Mouse (Mus musculus) olfactory bulb, adult 2 months (tissue): ENCODE measurements around the gene Hddc3. TPM values are rescaled to one million over a fixed set of nuclear protein-coding genes. Genes with fewer than 3 reads are reported as not detected.

Experiments used
- H3K27ac ChIP-seq: fragments of 200-500 bp; 2 replicates; pipeline ENCODE4 v1.5.1; 2012; ENCODE audit warnings: low read depth, low read length; ENCODE audit not compliant: insufficient read depth
- H3K4me1 ChIP-seq: fragments of 200-500 bp; 2 replicates; pipeline ENCODE4 v1.6.1; 2012; ENCODE audit warnings: low read length; ENCODE audit not compliant: control insufficient read depth, insufficient read depth
- H3K4me3 ChIP-seq: fragments of 200-500 bp; 2 replicates; pipeline ENCODE4 v1.5.1; 2012; ENCODE audit warnings: mild to moderate bottlenecking, low read depth, low read length, moderate library complexity; ENCODE audit not compliant: insufficient read depth
- CTCF ChIP-seq: fragments of 200-500 bp; IDR thresholded peaks from 2 replicates; pipeline ENCODE4 v1.5.1; 2012; ENCODE audit warnings: low read depth, mild to moderate bottlenecking, low read length, moderate library complexity; ENCODE audit not compliant: insufficient read depth
- POLR2A ChIP-seq: fragments of 200-500 bp; IDR thresholded peaks from 2 replicates; pipeline ENCODE4 v1.6.1; 2012; ENCODE audit warnings: mild to moderate bottlenecking, low read depth, low read length, moderate library complexity; ENCODE audit not compliant: insufficient read depth
- WGBS: fragments of 180-500 bp; shearing (Covaris S2); methylation state at CpG from one replicate; pipeline ENCODE4 v1.1.7; 2018; 5-methylcytosine and 5-hydroxymethylcytosine counted together
- polyA plus RNA-seq: library from polyadenylated mRNA; stranded (reverse); fragments of >200 nt; gene quantifications from 2 replicates; pipeline ENCODE4 v1.2.4, GENCODE M21; 2012; ENCODE audit warnings: low replicate concordance; ENCODE audit not compliant: missing spikeins, insufficient read depth, insufficient read length

Hddc3 gene
- polyA plus RNA-seq: not detected in 2 replicates

- H3K4me1 ChIP-seq: peaks cover 23% of the 10 kb centered on the region
- H3K27ac ChIP-seq: peak within 1 kb of the TSS; percentile 74
- WGBS: 1% methylated on average over 25 of the region's 25 CpGs
- TF ChIP-seq POLR2A (peak; percentile 84), CTCF (peak; percentile 84)
- H3K4me3 ChIP-seq: peak within 1 kb of the TSS; percentile 58
These were observed at the start of gene Hddc3 for GRCm38 (mm10) chr7:80342858-80343257. Gene Hddc3 (plus strand): TSS chr7:80343104.

GRCm38 (mm10) chr7:80294062-80294763, 48.7 kb upstream of the Hddc3 start, which contains the start of gene Prc1:
Gene Prc1 (plus strand): TSS chr7:80294450.
- TF ChIP-seq CTCF (no peak), POLR2A (no peak)
- Histone ChIP-seq H3K27ac (no peak within 1 kb of the TSS), H3K4me1 (0 out of 2 replicates have a peak, but pooled peaks cover 5% of the 10 kb centered on the region), H3K4me3 (peak within 1 kb of the TSS; percentile 65)
- under 1% methylated on average over 52 of the region's 52 CpGs for WGBS

- TF ChIP-seq POLR2A (no peak), CTCF (no peak)
- WGBS: 5% methylated on average over 37 of the region's 37 CpGs
- Histone ChIP-seq H3K4me1 (0 out of 2 replicates have a peak, but pooled peaks cover 8% of the 10 kb centered on the region), H3K27ac (no peak overlapping the region), H3K4me3 (peak overlapping the region; percentile 65)
These were observed 47.9 kb upstream of the Hddc3 start for GRCm38 (mm10) chr7:80294764-80295648.

- TF ChIP-seq POLR2A: no peak
- no peak for TF ChIP-seq CTCF
- 96% methylated on average over 6 of the region's 6 CpGs for WGBS
- Histone ChIP-seq H3K27ac (no peak overlapping the region), H3K4me3 (no peak overlapping the region), H3K4me1 (0 out of 2 replicates have a peak, but pooled peaks cover 8% of the 10 kb centered on the region)
These were observed 46.4 kb upstream of the Hddc3 start for GRCm38 (mm10) chr7:80296462-80296861.

- WGBS: 69% methylated on average over 3 of the region's 3 CpGs
- Histone ChIP-seq H3K4me1 (0 out of 2 replicates have a peak, but pooled peaks cover 8% of the 10 kb centered on the region), H3K4me3 (no peak overlapping the region), H3K27ac (no peak overlapping the region)
- TF ChIP-seq POLR2A (no peak), CTCF (no peak)
These were observed 45.9 kb upstream of the Hddc3 start for GRCm38 (mm10) chr7:80297041-80297440.

DNA sequence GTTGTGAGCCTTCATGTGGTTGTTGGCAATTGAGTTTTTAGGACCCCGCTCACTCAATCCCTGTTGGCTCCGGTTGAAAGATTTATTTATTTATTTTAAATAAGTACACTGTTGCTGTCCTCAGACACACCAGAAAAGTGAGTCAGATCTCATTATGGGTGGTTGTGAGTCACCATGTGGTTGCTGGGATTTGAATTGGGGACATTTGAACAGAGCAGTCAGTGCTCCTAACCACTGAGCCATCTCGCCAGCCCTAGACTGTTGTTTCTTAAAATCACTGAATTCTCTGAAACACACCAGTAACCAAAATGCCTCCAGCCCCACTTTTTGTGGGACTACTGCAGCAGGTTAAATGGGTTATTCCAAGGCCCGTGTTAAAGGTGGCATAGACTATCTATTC, 44.1 kb upstream of the Hddc3 start:
- TF ChIP-seq CTCF (no peak), POLR2A (no peak)
- H3K4me1 ChIP-seq: 0 out of 2 replicates have a peak, but pooled peaks cover 8% of the 10 kb centered on the region
- no peak overlapping the region for H3K4me3 ChIP-seq
- H3K27ac ChIP-seq: no peak overlapping the region
- WGBS: 65% methylated on average over 4 of the region's 4 CpGs

DNA sequence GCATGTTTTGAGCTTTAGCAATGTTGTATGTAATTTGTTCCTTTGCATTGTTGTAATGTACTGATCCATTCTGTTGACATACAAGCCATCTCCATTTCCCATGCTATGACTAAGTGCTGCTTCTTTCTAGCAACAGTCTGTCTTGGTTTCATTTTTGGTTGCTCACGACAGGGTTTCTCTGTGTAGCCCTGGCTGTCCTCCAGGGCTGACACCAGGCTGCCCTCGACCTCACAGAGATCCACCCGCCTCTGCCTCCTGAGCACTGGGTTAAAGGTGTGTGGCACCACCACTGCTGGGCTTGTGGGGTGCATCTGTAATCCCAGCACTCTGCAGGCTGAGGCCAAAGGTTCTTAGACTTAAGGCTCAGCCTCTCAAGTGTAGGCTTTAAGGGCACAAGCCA, 43.3 kb upstream of the Hddc3 start:
- TF ChIP-seq CTCF (no peak), POLR2A (no peak)
- 70% methylated on average over 3 of the region's 3 CpGs for WGBS
- Histone ChIP-seq H3K4me1 (0 out of 2 replicates have a peak, but pooled peaks cover 5% of the 10 kb centered on the region), H3K27ac (no peak overlapping the region), H3K4me3 (no peak overlapping the region)

DNA sequence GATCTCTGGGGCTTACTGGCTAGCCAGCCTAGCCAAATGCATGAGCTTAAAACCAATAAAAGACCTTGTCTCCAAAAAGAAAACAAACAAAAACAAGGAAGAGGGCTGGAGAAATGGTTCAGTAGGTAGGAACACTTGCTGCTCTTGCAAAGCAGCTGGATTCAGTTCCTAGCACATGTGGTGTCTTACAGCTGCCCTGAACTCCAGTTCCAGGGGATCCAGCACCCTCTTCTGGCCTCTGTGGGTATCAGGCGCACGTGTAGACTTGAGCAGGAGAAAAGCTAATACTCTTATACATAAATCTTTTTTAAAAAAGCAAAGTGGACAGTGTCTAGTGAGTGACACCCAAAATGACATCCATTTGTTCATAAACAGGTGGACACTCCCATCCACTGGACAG, 41.4 kb upstream of the Hddc3 start:
- WGBS: 91% methylated on average over 2 of the region's 2 CpGs
- Histone ChIP-seq H3K27ac (no peak overlapping the region), H3K4me3 (no peak overlapping the region), H3K4me1 (0 out of 2 replicates have a peak, but pooled peaks cover 3% of the 10 kb centered on the region)
- TF ChIP-seq CTCF: no peak
- no peak for TF ChIP-seq POLR2A
